Mouse (Mus musculus) limb, embryonic 14.5 days (tissue): Measurements from ENCODE around the gene Col5a1. TPM values are rescaled to one million over a fixed set of nuclear protein-coding genes. Genes with fewer than 3 reads are reported as not detected.
A peak's percentile ranks its signal among the peaks of the same experiment; 100 is the strongest.

Experiments used
- ATAC-seq: fragments of 200-750 bp; cut with Nextera tagmentation; 2 replicates; pipeline ENCODE4 v1.8.0; 2017; ENCODE audit warnings: low read depth, moderate number of reproducible peaks, moderate TSS enrichment; ENCODE audit not compliant: low FRiP score
- DNase-seq: peaks from one replicate; pipeline ENCODE4 v3.0.0-alpha.2; 2015; ENCODE audit warnings: low spot score
- H3K27ac ChIP-seq: fragments of 300-500 bp; sonication (generic); replicated peaks from 2 replicates; pipeline ENCODE4 v1.5.1; 2014; ENCODE audit warnings: low read depth, mild to moderate bottlenecking, low read length, moderate library complexity, mixed read lengths
- H3K27me3 ChIP-seq: fragments of 300-500 bp; sonication (generic); 2 replicates; pipeline ENCODE4 v1.6.1; 2014; ENCODE audit warnings: low read length, mixed read lengths; ENCODE audit not compliant: control insufficient read depth, insufficient read depth
- H3K36me3 ChIP-seq: fragments of 300-500 bp; sonication (generic); 2 replicates; pipeline ENCODE4 v1.6.1; 2014; ENCODE audit warnings: mild to moderate bottlenecking, low read length, moderate library complexity, mixed read lengths; ENCODE audit not compliant: control insufficient read depth, insufficient read depth
- H3K4me1 ChIP-seq: fragments of 300-500 bp; sonication (generic); 2 replicates; pipeline ENCODE4 v1.6.1; 2014; ENCODE audit warnings: antibody characterized with exemption, low read length, mixed read lengths; ENCODE audit not compliant: control insufficient read depth, insufficient read depth
- H3K4me2 ChIP-seq: fragments of 300-500 bp; sonication (generic); replicated peaks from 2 replicates; pipeline ENCODE4 v1.6.1; 2014; ENCODE audit warnings: low read depth, mild to moderate bottlenecking, low read length, moderate library complexity; ENCODE audit not compliant: severe bottlenecking
- H3K4me3 ChIP-seq: fragments of 300-500 bp; sonication (generic); replicated peaks from 2 replicates; pipeline ENCODE4 v1.5.1; 2014; ENCODE audit warnings: low read length
- H3K9ac ChIP-seq: fragments of 300-500 bp; sonication (generic); 2 replicates; pipeline ENCODE4 v1.6.1; 2014; ENCODE audit warnings: mild to moderate bottlenecking, low read depth, low read length, moderate library complexity; ENCODE audit not compliant: severe bottlenecking
- H3K9me3 ChIP-seq: fragments of 300-500 bp; sonication (generic); 2 replicates; pipeline ENCODE4 v1.6.1; 2016; ENCODE audit warnings: low read length; ENCODE audit not compliant: control insufficient read depth
- POLR2A ChIP-seq: fragments of 200-500 bp; IDR thresholded peaks from 2 replicates; pipeline ENCODE4 v1.8.0; 2012; ENCODE audit warnings: inconsistent platforms, mild to moderate bottlenecking, moderate library complexity, borderline replicate concordance; ENCODE audit not compliant: insufficient read depth, insufficient read length; ENCODE audit errors: extremely low read depth
- WGBS: fragments of 180-500 bp; shearing (Covaris S2); extraction: QIAGEN DNeasy Blood & Tissue Kit; methylation state at CpG from one replicate; pipeline ENCODE4 v1.1.7; 2014; 5-methylcytosine and 5-hydroxymethylcytosine counted together
- polyA plus RNA-seq, 2 experiments: library from polyadenylated mRNA; depleted of rRNA in 1 of 2; stranded (reverse) in 1 of 2; unstranded in 1 of 2; fragments of >200 nt; fragmentation: Nextera tagmentation in 1 of 2; extraction: Ambion mirVana in 1 of 2; gene quantifications; 2 replicates each; pipeline versions ENCODE4 v1.2.1 to v1.2.3; 2012 to 2014

Gene Col5a1
- polyA plus RNA-seq, 2 experiments = 256 to 304 TPM

DNA sequence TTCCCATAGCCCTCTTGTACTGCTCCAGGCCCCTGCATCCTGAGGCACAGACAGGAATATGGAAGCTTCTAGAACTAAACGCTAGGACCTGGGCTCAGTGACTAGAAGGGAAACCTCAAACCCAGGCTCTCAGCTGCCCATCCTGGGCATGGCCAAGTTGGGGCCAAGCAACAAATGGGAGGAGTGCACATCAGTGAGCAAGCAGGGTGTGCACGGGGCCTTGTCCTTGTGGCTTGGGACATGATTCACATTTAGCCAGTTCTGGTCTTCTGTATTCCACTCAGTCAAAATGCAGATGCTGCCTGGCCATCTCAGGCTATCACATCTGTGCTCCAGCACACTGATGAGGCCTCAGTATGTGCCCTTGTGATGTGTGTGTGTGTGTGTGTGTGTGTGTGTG, 49.2 kb downstream of the Col5a1 start:
- Histone ChIP-seq H3K9ac (no peak overlapping the region), H3K4me2 (no peak overlapping the region), H3K9me3 (no peaks in the 10 kb centered on the region), H3K27me3 (no peaks in the 10 kb centered on the region), H3K4me3 (no peak overlapping the region), H3K36me3 (peaks cover 71% of the 10 kb centered on the region), H3K4me1 (peaks cover 73% of the 10 kb centered on the region), H3K27ac (peak overlapping the region; percentile 91)
- TF ChIP-seq POLR2A = no peak
- DNase-seq (no peak), ATAC-seq (no peak)
- WGBS = 93% methylated on average over 2 of the region's 2 CpGs

DNA sequence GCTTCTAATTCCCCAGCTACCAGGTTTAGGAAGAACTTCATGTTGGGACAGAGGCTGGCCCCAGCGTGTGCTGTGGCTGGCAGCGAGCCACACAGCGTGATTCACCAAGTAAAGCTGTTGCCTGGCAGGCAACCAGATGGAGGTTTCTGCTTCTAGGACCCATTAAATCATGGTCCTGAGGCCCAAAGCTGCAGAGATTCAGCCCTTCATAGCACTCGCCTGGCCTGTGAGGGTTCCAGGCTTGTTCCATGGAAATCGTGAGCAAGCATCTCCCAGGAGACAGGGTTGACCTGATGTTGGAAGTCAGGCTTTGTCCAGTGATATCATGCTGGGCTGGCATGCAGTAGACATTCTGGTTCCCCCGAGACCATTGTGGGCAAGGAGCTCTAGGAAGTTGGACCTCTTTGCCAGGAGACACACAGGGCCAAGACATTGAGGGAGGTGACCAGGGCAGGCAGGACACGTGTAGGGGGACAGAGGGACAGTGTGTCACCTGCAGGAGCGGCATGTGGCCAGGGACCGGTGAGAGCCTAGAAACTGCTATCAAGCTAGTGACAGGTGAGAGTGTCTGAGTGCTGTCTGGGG, 50.5 kb downstream of the Col5a1 start:
- Histone ChIP-seq H3K4me2 (no peak overlapping the region), H3K9ac (no peak overlapping the region), H3K27me3 (no peaks in the 10 kb centered on the region), H3K4me3 (no peak overlapping the region), H3K27ac (peak overlapping the region; percentile 52), H3K9me3 (no peaks in the 10 kb centered on the region), H3K4me1 (peaks cover 60% of the 10 kb centered on the region), H3K36me3 (peaks cover 72% of the 10 kb centered on the region)
- DNase-seq = peak; percentile 81
- no peak for ATAC-seq
- 52% methylated on average over 9 of the region's 9 CpGs for WGBS
- no peak for TF ChIP-seq POLR2A

- peak overlapping the region; percentile 58; the same call in 1 of the 2 replicates for H3K27ac ChIP-seq
- peaks cover 82% of the 10 kb centered on the region for H3K36me3 ChIP-seq
- no peaks in the 10 kb centered on the region for H3K9me3 ChIP-seq
- H3K27me3 ChIP-seq = no peaks in the 10 kb centered on the region
- TF ChIP-seq POLR2A = no peak
- H3K9ac ChIP-seq = no peak overlapping the region
- H3K4me3 ChIP-seq = no peak overlapping the region
- H3K4me1 ChIP-seq = peaks cover 33% of the 10 kb centered on the region
- ATAC-seq (peak; percentile 27; the same call in 1 of the 2 replicates), DNase-seq (peak; percentile 57)
- WGBS = 75% methylated on average over 4 of the region's 4 CpGs
- H3K4me2 ChIP-seq = no peak overlapping the region
Observed at GRCm38 (mm10) chr2:27939433-27939832, 53.2 kb downstream of the Col5a1 start.

DNA sequence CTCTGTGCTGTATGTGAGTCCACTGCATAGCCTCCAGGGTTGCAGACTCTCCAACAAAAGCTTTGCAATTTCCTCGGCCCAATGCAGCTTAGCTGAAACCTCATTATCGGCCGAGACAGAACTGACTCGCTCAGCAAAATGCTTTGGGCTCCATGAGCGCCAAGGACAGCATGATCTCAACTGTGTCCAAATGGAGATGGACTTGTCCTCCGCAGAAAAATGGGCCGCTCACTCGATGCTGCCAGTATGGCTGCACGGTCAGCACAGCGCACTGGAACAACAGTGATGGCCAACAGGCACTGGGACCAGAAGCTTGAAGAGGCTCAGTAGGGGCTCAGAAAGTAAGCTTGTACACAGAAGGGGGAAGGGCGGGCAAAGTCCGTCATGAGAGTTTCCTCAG, 53.9 kb downstream of the Col5a1 start:
- no peak overlapping the region for H3K4me2 ChIP-seq
- peak overlapping the region; percentile 58; the same call in 1 of the 2 replicates for H3K27ac ChIP-seq
- no peak for TF ChIP-seq POLR2A
- peaks cover 77% of the 10 kb centered on the region for H3K36me3 ChIP-seq
- H3K27me3 ChIP-seq = no peaks in the 10 kb centered on the region
- no peak overlapping the region for H3K4me3 ChIP-seq
- H3K9ac ChIP-seq = no peak overlapping the region
- H3K9me3 ChIP-seq = no peaks in the 10 kb centered on the region
- peaks cover 26% of the 10 kb centered on the region for H3K4me1 ChIP-seq
- DNase-seq = no peak
- ATAC-seq = no peak
- WGBS = 88% methylated on average over 12 of the region's 12 CpGs

GRCm38 (mm10) chr2:27947252-27947651, 61.0 kb downstream of the Col5a1 start:
- Histone ChIP-seq H3K9ac (no peak overlapping the region), H3K4me2 (no peak overlapping the region), H3K27me3 (no peaks in the 10 kb centered on the region), H3K4me3 (no peak overlapping the region), H3K4me1 (no peaks in the 10 kb centered on the region), H3K9me3 (no peaks in the 10 kb centered on the region), H3K27ac (no peak overlapping the region), H3K36me3 (peaks cover 81% of the 10 kb centered on the region)
- no peak for TF ChIP-seq POLR2A
- ATAC-seq (no peak), DNase-seq (no peak)
- 93% methylated on average over 4 of the region's 4 CpGs for WGBS
